Mouse (Mus musculus): ENCODE results near the gene Dusp22.

The Dusp22 gene

GRCm38 (mm10) chr13:30659613-30660505, at the start of gene Dusp22:
Dusp22 (plus strand) TSS chr13:30659999.
- peak; percentile 83; the same call in 1 of the 2 replicates for TF ChIP-seq GATA4 (IDR thresholded peaks at IDR 0.05; ENCODE audit: insufficient replicate concordance, low read length)

DNA sequence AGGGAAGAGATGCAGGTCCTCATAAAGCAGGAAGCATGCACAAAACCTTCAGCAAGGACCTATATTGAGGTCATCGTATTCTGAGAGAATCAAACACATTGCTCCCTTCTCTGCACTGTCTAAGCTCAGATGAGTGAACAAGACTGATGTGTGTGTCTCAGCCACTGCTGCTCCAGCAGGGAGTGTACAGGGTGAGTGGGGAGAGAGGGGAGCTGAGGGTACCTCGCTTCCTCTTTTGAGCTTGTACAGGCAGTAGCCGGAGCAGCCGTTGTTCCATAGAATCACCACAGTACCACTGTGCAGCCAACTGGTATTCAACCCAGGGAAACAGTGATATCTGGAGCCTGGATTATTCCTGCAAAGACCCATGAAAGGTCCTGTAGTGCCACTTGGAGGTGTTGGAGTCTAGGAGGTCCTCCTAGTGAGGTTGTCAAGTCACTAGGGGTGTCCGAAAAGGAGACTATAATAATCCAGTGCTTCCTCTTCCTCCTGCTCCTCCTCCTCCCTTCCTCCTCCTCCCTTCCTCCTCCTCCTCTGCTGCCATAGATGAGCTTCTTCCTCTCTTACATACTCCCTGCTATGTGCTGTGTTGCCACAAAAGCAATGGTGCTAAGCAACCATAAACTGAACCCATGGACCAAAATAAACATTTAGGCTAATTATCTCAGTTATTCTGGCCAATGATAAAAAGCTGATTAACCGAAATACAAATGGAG, 47.6 kb upstream of the Dusp22 start:
- no peak for TF ChIP-seq GATA4 (IDR thresholded peaks at IDR 0.05; ENCODE audit: insufficient replicate concordance, low read length)

- TF ChIP-seq GATA4 (IDR thresholded peaks at IDR 0.05; ENCODE audit: insufficient replicate concordance, low read length): no peak
Observed at GRCm38 (mm10) chr13:30619684-30620083, 40.1 kb upstream of the Dusp22 start.

GRCm38 (mm10) chr13:30628195-30629048, 31.4 kb upstream of the Dusp22 start:
- no peak for TF ChIP-seq GATA4 (IDR thresholded peaks at IDR 0.05; ENCODE audit: insufficient replicate concordance, low read length)

GRCm38 (mm10) chr13:30629794-30630410, 29.9 kb upstream of the Dusp22 start:
- TF ChIP-seq GATA4 (IDR thresholded peaks at IDR 0.05; ENCODE audit: insufficient replicate concordance, low read length): no peak

- no peak for TF ChIP-seq GATA4 (IDR thresholded peaks at IDR 0.05; ENCODE audit: insufficient replicate concordance, low read length)
Observed at GRCm38 (mm10) chr13:30632998-30633397, 26.8 kb upstream of the Dusp22 start.

DNA sequence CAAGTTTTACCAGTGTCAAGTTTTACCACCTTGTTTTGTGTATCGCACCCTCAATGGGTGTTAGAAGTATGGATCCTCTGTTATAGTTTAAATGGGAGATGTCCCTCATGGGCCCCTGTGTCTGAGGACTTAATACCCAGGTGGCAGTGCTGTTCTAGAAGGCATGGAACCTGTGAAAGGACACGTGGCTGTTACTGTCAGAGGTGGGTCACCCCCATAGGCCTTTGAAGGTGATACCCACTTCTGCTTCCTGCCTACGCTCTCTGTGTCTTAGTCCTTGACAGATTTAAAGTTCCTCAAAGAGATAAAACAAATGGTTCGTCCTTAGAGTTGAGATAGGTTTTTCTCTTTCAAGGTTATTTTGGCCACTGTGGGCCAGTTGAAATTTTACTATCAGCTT, 23.3 kb upstream of the Dusp22 start:
- no peak for TF ChIP-seq GATA4 (IDR thresholded peaks at IDR 0.05; ENCODE audit: insufficient replicate concordance, low read length)

- no peak for TF ChIP-seq GATA4 (IDR thresholded peaks at IDR 0.05; ENCODE audit: insufficient replicate concordance, low read length)
Observed at GRCm38 (mm10) chr13:30638378-30639115, 21.3 kb upstream of the Dusp22 start.

DNA sequence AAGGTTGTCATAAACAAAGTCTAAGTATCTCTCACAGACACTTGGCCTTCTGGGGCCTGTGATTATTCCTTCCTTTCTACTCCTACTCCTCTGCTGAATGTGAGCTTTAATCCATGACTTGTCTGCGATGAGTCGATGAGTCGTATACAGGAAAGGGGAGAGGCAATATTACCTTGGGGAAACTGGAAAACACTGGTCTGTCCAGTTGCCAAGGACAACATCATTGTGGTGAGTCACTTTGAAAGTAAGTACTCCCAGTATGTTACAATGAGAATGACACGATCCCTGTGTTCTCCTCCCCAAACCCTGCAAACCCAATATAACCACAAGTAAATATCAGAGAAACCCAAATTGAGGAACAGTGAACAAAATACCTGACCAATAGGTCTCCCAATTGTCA, 17.7 kb upstream of the Dusp22 start:
- TF ChIP-seq GATA4 (IDR thresholded peaks at IDR 0.05; ENCODE audit: insufficient replicate concordance, low read length): no peak

GRCm38 (mm10) chr13:30648461-30648860, 11.3 kb upstream of the Dusp22 start:
- no peak for TF ChIP-seq GATA4 (IDR thresholded peaks at IDR 0.05; ENCODE audit: insufficient replicate concordance, low read length)

GRCm38 (mm10) chr13:30649197-30649596, 10.6 kb upstream of the Dusp22 start:
- TF ChIP-seq GATA4 (IDR thresholded peaks at IDR 0.05; ENCODE audit: insufficient replicate concordance, low read length): no peak

DNA sequence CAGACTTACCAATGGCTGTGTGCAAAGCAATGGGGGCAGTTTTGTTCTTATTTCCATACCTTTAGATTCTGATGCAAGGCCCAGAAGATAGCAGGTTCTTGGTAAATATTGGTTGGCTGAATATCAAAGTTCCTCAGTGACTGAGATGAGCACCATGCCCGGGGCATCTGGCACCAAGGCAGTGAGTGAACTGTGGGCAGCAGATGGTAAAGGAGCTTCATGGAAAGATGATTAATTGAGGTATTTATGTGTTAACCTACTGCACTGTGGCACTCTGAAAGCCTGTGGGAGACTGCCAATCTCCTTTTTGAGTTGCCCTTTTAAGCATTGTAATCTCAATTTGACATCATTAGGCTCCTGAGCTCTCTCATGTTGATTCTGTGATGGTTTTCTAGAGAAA, 9.1 kb upstream of the Dusp22 start:
- no peak for TF ChIP-seq GATA4 (IDR thresholded peaks at IDR 0.05; ENCODE audit: insufficient replicate concordance, low read length)

DNA sequence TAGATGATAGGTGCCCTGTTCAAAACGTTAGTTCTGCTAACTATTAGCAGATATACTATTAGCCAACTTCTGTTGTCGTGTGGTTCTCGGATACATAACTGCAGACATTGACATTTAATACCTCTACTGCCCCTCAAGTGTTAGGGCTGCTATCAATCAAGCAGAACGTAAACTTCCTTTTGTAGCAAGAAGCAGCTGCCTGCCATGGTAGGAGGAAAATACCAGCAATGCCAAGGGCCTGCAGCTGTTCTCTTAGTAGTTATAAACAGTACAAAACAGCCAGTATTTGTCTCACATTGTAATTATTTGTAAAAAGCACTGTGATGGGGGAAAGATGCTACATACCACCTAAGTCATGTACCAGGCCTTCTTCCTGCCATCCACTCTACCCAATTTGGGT, 6.7 kb upstream of the Dusp22 start:
- no peak for TF ChIP-seq GATA4 (IDR thresholded peaks at IDR 0.05; ENCODE audit: insufficient replicate concordance, low read length)

DNA sequence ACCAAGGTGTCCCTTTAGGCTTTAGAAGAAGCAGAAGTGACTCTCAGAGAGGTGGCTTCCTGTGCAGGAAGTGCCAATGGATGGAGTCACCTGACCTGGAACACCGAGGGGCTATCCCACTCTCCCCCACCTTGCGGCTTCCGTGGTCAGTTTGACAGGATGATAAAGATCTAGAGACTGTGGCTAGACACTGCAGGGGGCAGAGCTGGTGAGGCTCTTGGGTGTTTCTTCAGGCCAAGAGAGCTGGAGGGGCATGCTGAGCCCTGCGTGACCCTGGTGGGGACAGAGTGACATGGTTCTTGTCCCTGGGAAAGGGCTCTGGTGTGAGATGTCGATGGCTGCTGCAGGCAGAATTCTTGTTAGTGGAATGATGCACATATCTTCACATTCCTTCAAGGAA, 5.3 kb upstream of the Dusp22 start:
- TF ChIP-seq GATA4 (IDR thresholded peaks at IDR 0.05; ENCODE audit: insufficient replicate concordance, low read length): no peak

Measured in liver, adult (tissue).